Mouse (Mus musculus) lung, postnatal 4 days (tissue): ENCODE results near the gene Tomm34.

Experiments used
- DNase-seq, 2 experiments: peaks; one replicate each; pipeline ENCODE4 v3.0.0; 2021

The Tomm34 gene

DNA sequence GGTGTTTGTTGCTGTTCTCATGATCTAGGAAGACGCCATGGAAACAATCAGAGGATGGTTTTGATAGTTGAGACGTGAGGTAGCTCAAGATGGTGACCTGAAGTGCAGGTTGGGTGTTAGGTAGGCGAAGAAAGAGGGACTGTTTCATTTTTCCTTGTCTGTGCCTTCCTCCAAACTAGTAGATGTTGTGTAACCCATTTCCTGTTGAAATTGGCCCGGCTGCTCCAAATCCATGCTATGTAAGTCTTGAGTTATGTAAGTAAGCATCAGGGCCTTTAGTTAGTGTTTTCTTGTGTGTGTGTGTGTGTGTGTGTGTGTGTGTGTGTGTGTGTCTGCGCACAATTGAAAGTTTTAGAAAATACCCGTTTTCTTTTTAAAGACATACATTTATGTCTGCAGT is 61.7 kb downstream of the Tomm34 start:
- no peak for DNase-seq

DNA sequence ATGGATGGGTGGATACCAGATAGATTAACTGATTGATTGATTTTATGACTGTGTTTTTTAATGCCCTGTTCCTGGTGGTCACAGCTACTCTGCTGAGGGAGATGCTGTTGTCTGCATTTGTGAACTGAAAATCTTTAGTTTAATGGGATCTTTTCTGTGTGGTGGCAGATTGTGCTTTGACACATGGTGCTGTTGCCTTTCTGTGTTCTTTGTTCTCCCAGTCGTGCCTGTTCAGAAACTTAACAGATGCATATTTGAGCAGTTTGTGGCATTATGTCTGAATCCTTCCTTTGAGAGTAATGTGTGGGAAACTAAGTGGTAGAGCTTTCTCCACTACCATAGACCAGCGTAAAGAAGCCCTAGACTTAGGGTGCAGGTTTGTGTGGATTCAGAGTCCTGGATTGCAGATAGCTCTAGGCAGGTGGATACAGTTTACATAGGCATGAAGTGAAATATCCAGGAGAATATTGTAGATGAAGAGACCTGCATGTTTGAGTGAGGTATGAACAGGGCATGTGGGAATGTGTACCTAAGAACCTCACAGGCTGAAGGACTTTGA is 62.9 kb downstream of the Tomm34 start:
- no peak for DNase-seq

DNA sequence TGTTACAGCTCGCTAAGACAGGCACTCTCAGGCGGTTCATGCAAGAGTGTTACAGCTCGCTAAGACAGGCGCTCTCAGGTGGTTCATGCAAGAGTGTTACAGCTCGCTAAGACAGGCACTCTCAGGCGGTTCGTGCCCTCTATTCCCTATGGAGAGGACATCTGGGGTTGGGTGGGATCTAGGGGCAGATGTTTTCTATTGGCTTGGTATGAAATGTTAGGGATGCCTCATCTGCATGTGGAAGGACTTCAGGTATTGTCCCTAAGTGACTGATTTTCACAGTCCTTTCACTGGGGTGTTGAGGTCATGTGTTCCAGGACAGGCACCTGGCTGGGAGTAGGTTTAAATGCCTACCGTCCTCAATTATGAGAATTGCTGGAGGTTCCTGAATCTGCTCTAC is 63.4 kb downstream of the Tomm34 start:
- DNase-seq = no peak

DNA sequence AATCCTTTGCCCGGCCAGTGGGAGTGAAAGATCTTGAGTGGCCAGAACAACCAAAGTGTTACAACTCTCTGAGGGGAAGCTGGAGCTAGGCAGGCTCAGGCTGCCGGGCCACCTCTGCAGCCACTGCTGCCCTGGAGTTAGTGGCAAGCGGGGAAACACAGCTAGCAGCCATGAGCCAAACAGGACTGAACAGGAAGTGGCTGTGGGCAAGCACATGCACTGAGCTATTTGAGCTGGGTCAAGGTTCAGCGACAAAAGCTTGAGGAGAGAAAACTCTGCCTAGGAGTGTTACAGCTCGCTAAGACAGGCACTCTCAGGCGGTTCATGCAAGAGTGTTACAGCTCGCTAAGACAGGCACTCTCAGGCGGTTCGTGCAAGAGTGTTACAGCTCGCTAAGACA is 64.0 kb downstream of the Tomm34 start:
- peak; percentile 56 to 57 for DNase-seq

DNA sequence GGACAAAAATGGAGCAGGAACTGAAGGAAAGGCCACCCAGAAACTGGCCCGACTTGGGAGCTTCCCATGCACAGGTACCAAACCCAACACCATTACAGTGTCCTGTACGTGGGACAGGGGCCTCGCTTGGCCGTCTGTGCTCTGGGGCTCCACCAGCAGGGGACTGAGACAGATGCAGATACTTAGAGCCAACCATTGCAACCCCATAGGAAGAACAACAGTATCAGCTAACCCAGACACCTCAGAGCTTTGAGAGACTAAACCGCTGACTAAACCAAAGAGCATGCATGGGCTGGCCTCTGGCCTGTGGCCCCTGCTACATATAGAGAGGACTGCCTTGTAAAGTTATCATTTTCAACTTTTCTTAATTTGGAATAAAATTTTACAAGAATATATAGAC is 66.5 kb downstream of the Tomm34 start:
- no peak for DNase-seq
